Comparison of ENCODE assay signal across 15 mouse cellular contexts in genomic region chr6:87285365-87285749, GRCm38 (mm10). TPM values are rescaled to one million over a fixed set of nuclear protein-coding genes. Genes with fewer than 3 reads are reported as not detected.
DNase-seq lines count a peak whose midpoint lies in the region; ATAC-seq and TF ChIP-seq lines count a peak whose summit lies in the region.
"Had no signal": no experiment of that assay in that cellular context is flagged by ENCODE, and none has a peak within 500 bp of the region (broad histone marks: within the 10 kb centered on the region; RNA-seq: fewer than 3 reads in every experiment).

No protein-coding gene starts in this region.

- 0 out of 2 replicates have a peak, but pooled peaks cover 4% of the 10 kb centered on the region for H3K4me1 ChIP-seq in hindbrain, postnatal 0 days (ENCODE audit: insufficient read depth, low read length)
- peaks cover 5% of the 10 kb centered on the region; the same call in 1 of the 2 replicates for H3K4me1 ChIP-seq in hindbrain, embryonic 13.5 days (replicated peaks)
- H3K4me1 ChIP-seq in limb, embryonic 14.5 days (ENCODE audit: control insufficient read depth, insufficient read depth, low read length): peaks cover 15% of the 10 kb centered on the region

- ATAC-seq in hindbrain, postnatal 0 days: 0 out of 2 replicates have a peak, but pooled peaks have one; percentile 53
- no peak for ATAC-seq in hindbrain, embryonic 13.5 days (ENCODE audit: low FRiP score)
- ATAC-seq in limb, embryonic 14.5 days (ENCODE audit: low FRiP score, low read depth): no peak

- H3K27ac ChIP-seq in hindbrain, postnatal 0 days: no peak overlapping the region
- H3K27ac ChIP-seq in hindbrain, embryonic 13.5 days: no peak overlapping the region
- H3K27ac ChIP-seq in limb, embryonic 14.5 days (replicated peaks; ENCODE audit: low read depth, low read length): 0 out of 2 replicates have a peak overlapping the region, but pooled peaks have one; percentile 28
- H3K27ac ChIP-seq: limb, embryonic 13.5 days had no signal

- DNase-seq in hindbrain, postnatal 0 days (ENCODE audit: low spot score): peak; percentile 51
- peak; percentile 37 for DNase-seq in 3T3-L1 (ENCODE audit: low read depth, low spot score)
- peak; percentile 53 for DNase-seq in brain, embryonic 14.5 days (ENCODE audit: low read depth)
- peak; percentile 41 for DNase-seq in limb, embryonic 14.5 days (ENCODE audit: low spot score)
- no peak for DNase-seq in retina, embryonic 14.5 days (ENCODE audit: low spot score)
- no peak for DNase-seq in spleen, postnatal 36 days (ENCODE audit: low spot score in 2 of 2)
- DNase-seq: adrenal gland, adult 8-10 months; heart, postnatal 36 days; kidney, adult 2 months; thymus, postnatal 4 days had no signal

- H3K4me2 ChIP-seq in hindbrain, postnatal 0 days (ENCODE audit: low read depth, low read length): no peak overlapping the region
- no peak overlapping the region for H3K4me2 ChIP-seq in hindbrain, embryonic 13.5 days
- H3K4me2 ChIP-seq in limb, embryonic 14.5 days (replicated peaks; ENCODE audit: low read depth, low read length, severe bottlenecking): no peak overlapping the region
- H3K4me2 ChIP-seq: limb, embryonic 13.5 days had no signal

- no peaks in the 10 kb centered on the region for H3K27me3 ChIP-seq in hindbrain, postnatal 0 days (ENCODE audit: insufficient read depth, low read length)
- no peaks in the 10 kb centered on the region for H3K27me3 ChIP-seq in hindbrain, embryonic 13.5 days
- no peaks in the 10 kb centered on the region for H3K27me3 ChIP-seq in limb, embryonic 14.5 days (ENCODE audit: control insufficient read depth, insufficient read depth, low read length)
- H3K27me3 ChIP-seq: CH12.LX; limb, embryonic 13.5 days had no signal

- no peak for TF ChIP-seq CTCF in hindbrain, postnatal 0 days (IDR thresholded peaks at IDR 0.05; ENCODE audit: low read depth)
- no peak for TF ChIP-seq CTCF in brain, embryonic 14.5 days (IDR thresholded peaks at IDR 0.05; ENCODE audit: borderline replicate concordance, extremely low read depth, insufficient read depth, insufficient read length)

- H3K9me3 ChIP-seq in hindbrain, postnatal 0 days (ENCODE audit: low read length): no peaks in the 10 kb centered on the region
- no peaks in the 10 kb centered on the region for H3K9me3 ChIP-seq in hindbrain, embryonic 13.5 days
- H3K9me3 ChIP-seq in limb, embryonic 14.5 days (ENCODE audit: control insufficient read depth, low read length): no peaks in the 10 kb centered on the region
- H3K9me3 ChIP-seq: limb, embryonic 13.5 days had no signal

- no peaks in the 10 kb centered on the region; the same call in 1 of the 2 replicates for H3K36me3 ChIP-seq in hindbrain, postnatal 0 days (ENCODE audit: insufficient read depth, low read length)
- 0 out of 2 replicates have a peak, but pooled peaks cover 4% of the 10 kb centered on the region for H3K36me3 ChIP-seq in hindbrain, embryonic 13.5 days
- peaks cover 67% of the 10 kb centered on the region for H3K36me3 ChIP-seq in limb, embryonic 14.5 days (ENCODE audit: control insufficient read depth, insufficient read depth, low read length)

- H3K9ac ChIP-seq in hindbrain, postnatal 0 days (replicated peaks; ENCODE audit: low read length): no peak overlapping the region
- H3K9ac ChIP-seq in hindbrain, embryonic 13.5 days: no peak overlapping the region
- H3K9ac ChIP-seq in limb, embryonic 14.5 days (ENCODE audit: low read depth, low read length, severe bottlenecking): no peak overlapping the region
- H3K9ac ChIP-seq: limb, embryonic 13.5 days had no signal

- no peak overlapping the region for H3K4me3 ChIP-seq in hindbrain, postnatal 0 days (ENCODE audit: low read length)
- H3K4me3 ChIP-seq in hindbrain, embryonic 13.5 days: no peak overlapping the region
- H3K4me3 ChIP-seq in limb, embryonic 14.5 days (replicated peaks; ENCODE audit: low read length): no peak overlapping the region
- H3K4me3 ChIP-seq: limb, embryonic 13.5 days; megakaryocyte, embryonic 14.5 days; myocyte had no signal

- no peak for TF ChIP-seq POLR2A in brain, embryonic 14.5 days (IDR thresholded peaks at IDR 0.05; ENCODE audit: borderline replicate concordance, extremely low read depth, insufficient read depth, insufficient read length, poor library complexity, severe bottlenecking)
- TF ChIP-seq POLR2A in limb, embryonic 14.5 days (IDR thresholded peaks at IDR 0.05; ENCODE audit: borderline replicate concordance, extremely low read depth, insufficient read depth, insufficient read length): no peak

- WGBS in hindbrain, postnatal 0 days: 65% methylated on average over 7 of the region's 7 CpGs
- WGBS in hindbrain, embryonic 13.5 days: 91% methylated on average over 7 of the region's 7 CpGs
- WGBS in limb, embryonic 14.5 days: 54% methylated on average over 7 of the region's 7 CpGs

RNA-seq across cellular contexts. Expression of gene Antxr1, which starts 50.3 kb away (rescaled TPM):
- 17.9 and 24.5 TPM in 2 replicates for total RNA-seq in hindbrain, postnatal 0 days (2014; rRNA removed)
- polyA plus RNA-seq in hindbrain, postnatal 0 days (2015; fragmentation: Nextera tagmentation; extraction: Ambion mirVana): 4.0 and 4.2 TPM in 2 replicates
- polyA plus RNA-seq in hindbrain, embryonic 13.5 days (2015; fragmentation: Nextera tagmentation; extraction: Ambion mirVana): 3.5 and 3.8 TPM in 2 replicates
- 6.0 and 10.0 TPM in 2 replicates for polyA plus RNA-seq in brain, embryonic 14.5 days (2012; rRNA removed)
- polyA plus RNA-seq in limb, embryonic 14.5 days (2012; rRNA removed): 70.3 and 75.7 TPM in 2 replicates
- polyA plus RNA-seq in limb, embryonic 14.5 days (2014; fragmentation: Nextera tagmentation; extraction: Ambion mirVana): 33.8 and 39.2 TPM in 2 replicates

Comparison
In these comparisons a context has a peak if more than half of its experiments do, and no peak if none do; other contexts are left out.
1. DNase-seq: peak in hindbrain, postnatal 0 days (single experiment), 3T3-L1 (single experiment), brain, embryonic 14.5 days (single experiment) and limb, embryonic 14.5 days (single experiment); none in retina, embryonic 14.5 days (single experiment) and spleen, postnatal 36 days (0 of 2).